Mouse (Mus musculus) MEL (cell line): Measurements from ENCODE around the gene Ift81. TPM values are rescaled to one million over a fixed set of nuclear protein-coding genes. Genes with fewer than 3 reads are reported as not detected.

Source experiments
- DNase-seq: peaks from one replicate; pipeline ENCODE4 v3.0.0; 2011; ENCODE audit warnings: low read depth, low spot score
- H3K27ac ChIP-seq: 2 replicates; pipeline ENCODE4 v1.5.1; 2012; ENCODE audit warnings: low read depth, mild to moderate bottlenecking, control low read depth, low read length, moderate library complexity; ENCODE audit not compliant: control insufficient read depth
- H3K27me3 ChIP-seq, 2 experiments: fragments of 150-350 bp in 1 of 2; sonication (generic) in 1 of 2; 2 replicates each; pipeline ENCODE4 v1.6.1; 2012; ENCODE audit warnings: low read length in 2 of 2, mild to moderate bottlenecking in 2 of 2, improper control_type of control experiment in 1 of 2, moderate library complexity in 1 of 2; ENCODE audit not compliant: insufficient read depth in 2 of 2, control insufficient read depth in 1 of 2
- H3K36me3 ChIP-seq, 2 experiments: 2 replicates each; pipeline ENCODE4 v1.6.1; 2012 to 2014; ENCODE audit warnings: low read length in 2 of 2, improper control_type of control experiment in 1 of 2, inconsistent platforms in 1 of 2, mild to moderate bottlenecking in 1 of 2; ENCODE audit not compliant: insufficient read depth in 2 of 2, control insufficient read depth in 1 of 2
- H3K4me1 ChIP-seq, 2 experiments: fragments of 150-350 bp in 1 of 2; sonication (generic) in 1 of 2; 2 replicates each; pipeline ENCODE4 v1.6.1; 2012; ENCODE audit warnings: low read length in 2 of 2, improper control_type of control experiment in 1 of 2, mild to moderate bottlenecking in 1 of 2; ENCODE audit not compliant: insufficient read depth in 2 of 2, control insufficient read depth in 1 of 2
- H3K4me3 ChIP-seq, 2 experiments: fragments of 150-350 bp in 1 of 2; sonication (generic) in 1 of 2; 2 replicates each; pipeline ENCODE4 v1.5.1; 2012; ENCODE audit warnings: low read depth in 2 of 2, low read length in 2 of 2, mild to moderate bottlenecking in 2 of 2, moderate library complexity in 2 of 2, control low read depth in 1 of 2, improper control_type of control experiment in 1 of 2; ENCODE audit not compliant: control insufficient read depth in 1 of 2, insufficient read depth in 1 of 2
- H3K79me2 ChIP-seq: 2 replicates; pipeline ENCODE4 v1.6.1; 2012; ENCODE audit warnings: mild to moderate bottlenecking, low read length, moderate library complexity; ENCODE audit not compliant: control insufficient read depth, poor library complexity, insufficient read depth
- H3K9ac ChIP-seq: 2 replicates; pipeline ENCODE4 v1.6.1; 2012; ENCODE audit warnings: low read depth, mild to moderate bottlenecking, control low read depth, low read length, moderate library complexity; ENCODE audit not compliant: control insufficient read depth, poor library complexity, severe bottlenecking
- H3K9me3 ChIP-seq: fragments of 150-350 bp; sonication (generic); replicated peaks from 2 replicates; pipeline ENCODE4 v1.6.1; 2012; ENCODE audit warnings: mild to moderate bottlenecking, low read length, improper control_type of control experiment, moderate library complexity; ENCODE audit not compliant: insufficient read depth
- CHD2 ChIP-seq: IDR thresholded peaks from 2 replicates; pipeline ENCODE4 v1.6.1; 2011; ENCODE audit warnings: low read length, improper control_type of control experiment
- CTCF ChIP-seq, 3 experiments: IDR thresholded peaks in 2 of 3; conservative IDR thresholded peaks in 1 of 3; 2 replicates each; pipeline ENCODE4 v1.5.1; 2011 to 2012; ENCODE audit warnings: low read length in 3 of 3, low read depth in 2 of 3, mild to moderate bottlenecking in 2 of 3, improper control_type of control experiment in 1 of 3, inconsistent platforms in 1 of 3, mixed read lengths in 1 of 3, moderate library complexity in 1 of 3; ENCODE audit not compliant: control insufficient read depth in 1 of 3, insufficient read depth in 1 of 3, poor library complexity in 1 of 3, severe bottlenecking in 1 of 3
- EP300 ChIP-seq, 2 experiments: IDR thresholded peaks; 2 replicates each; pipeline ENCODE4 v1.6.1; 2011; ENCODE audit warnings: improper control_type of control experiment in 2 of 2, low read length in 2 of 2, low read depth in 1 of 2, mild to moderate bottlenecking in 1 of 2
- HCFC1 ChIP-seq: IDR thresholded peaks from 2 replicates; pipeline ENCODE4 v1.6.1; 2012; ENCODE audit warnings: low read depth, mild to moderate bottlenecking, inconsistent platforms, low read length, improper control_type of control experiment, moderate library complexity
- JUND ChIP-seq: IDR thresholded peaks from 2 replicates; pipeline ENCODE4 v1.6.1; 2011; ENCODE audit warnings: low read depth, mild to moderate bottlenecking, improper control_type of control experiment, low read length
- KAT2A ChIP-seq: conservative IDR thresholded peaks from 2 replicates; pipeline ENCODE4 v1.6.1; 2012; ENCODE audit warnings: low read depth, low read length, improper control_type of control experiment, inconsistent platforms
- MAFK ChIP-seq: IDR thresholded peaks from 2 replicates; pipeline ENCODE4 v1.6.1; 2011; ENCODE audit warnings: low read depth, mild to moderate bottlenecking, low read length, improper control_type of control experiment, borderline replicate concordance
- MAX ChIP-seq: IDR thresholded peaks from 2 replicates; pipeline ENCODE4 v1.6.1; 2011; ENCODE audit warnings: low read length, improper control_type of control experiment
- MEF2A ChIP-seq: IDR thresholded peaks from 2 replicates; pipeline ENCODE4 v1.6.1; 2014; ENCODE audit warnings: low read depth, mild to moderate bottlenecking, inconsistent platforms, low read length, improper control_type of control experiment; ENCODE audit not compliant: poor library complexity, insufficient replicate concordance, severe bottlenecking; ENCODE audit errors: extremely low read depth
- MYB ChIP-seq: IDR thresholded peaks from 2 replicates; pipeline ENCODE4 v1.6.1; 2011; ENCODE audit warnings: mild to moderate bottlenecking, low read depth, low read length, improper control_type of control experiment
- NELFE ChIP-seq: IDR thresholded peaks from 2 replicates; pipeline ENCODE4 v1.6.1; 2011; ENCODE audit warnings: low read depth, low read length, improper control_type of control experiment
- POLR2AphosphoS2 ChIP-seq: IDR thresholded peaks from 2 replicates; pipeline ENCODE4 v1.6.1; 2011; ENCODE audit warnings: low read length, improper control_type of control experiment
- POLR2AphosphoS5 ChIP-seq: IDR thresholded peaks from 2 replicates; pipeline ENCODE4 v1.6.1; 2012; ENCODE audit warnings: low read depth, borderline replicate concordance, mild to moderate bottlenecking, inconsistent platforms, low read length, moderate library complexity, mixed read lengths
- RAD21 ChIP-seq: IDR thresholded peaks from 2 replicates; pipeline ENCODE4 v1.6.1; 2011; ENCODE audit warnings: mild to moderate bottlenecking, low read depth, low read length, improper control_type of control experiment
- TBP ChIP-seq: IDR thresholded peaks from 2 replicates; pipeline ENCODE4 v1.8.0; 2011; ENCODE audit warnings: low read depth, low read length, improper control_type of control experiment
- UBTF ChIP-seq: IDR thresholded peaks from 2 replicates; pipeline ENCODE4 v1.6.1; 2012; ENCODE audit warnings: low read depth, mild to moderate bottlenecking, inconsistent platforms, low read length, improper control_type of control experiment, moderate library complexity, borderline replicate concordance; ENCODE audit not compliant: insufficient read depth
- USF1 ChIP-seq: IDR thresholded peaks from 2 replicates; pipeline ENCODE4 v1.6.1; 2014; ENCODE audit warnings: low read depth, mild to moderate bottlenecking, inconsistent platforms, low read length, improper control_type of control experiment, moderate library complexity
- USF2 ChIP-seq, 2 experiments: IDR thresholded peaks; 2 replicates each; pipeline ENCODE4 v1.6.1; 2011 to 2012; ENCODE audit warnings: improper control_type of control experiment in 2 of 2, low read length in 2 of 2, borderline replicate concordance in 1 of 2, inconsistent platforms in 1 of 2, low read depth in 1 of 2, mild to moderate bottlenecking in 1 of 2; ENCODE audit not compliant: insufficient read depth in 1 of 2
- ZC3H11A ChIP-seq: IDR thresholded peaks from 2 replicates; pipeline ENCODE4 v1.6.1; 2012; ENCODE audit warnings: low read depth, mild to moderate bottlenecking, inconsistent platforms, low read length, improper control_type of control experiment
- ZKSCAN1 ChIP-seq: IDR thresholded peaks from 2 replicates; pipeline ENCODE4 v1.6.1; 2012; ENCODE audit warnings: low read depth, mild to moderate bottlenecking, inconsistent platforms, low read length, improper control_type of control experiment, moderate library complexity
- ZMIZ1 ChIP-seq: IDR thresholded peaks from 2 replicates; pipeline ENCODE4 v1.6.1; 2012; ENCODE audit warnings: low read depth, mild to moderate bottlenecking, inconsistent platforms, low read length, improper control_type of control experiment, moderate library complexity
- polyA plus RNA-seq, 2 experiments: library from polyadenylated mRNA; stranded (reverse) in 1 of 2; unstranded in 1 of 2; fragments of >175 nt in 1 of 2; fragments of >200 nt in 1 of 2; gene quantifications; 2 replicates each; pipeline versions ENCODE4 v1.2.1 to v1.2.4; 2012; ENCODE audit warnings: low replicate concordance in 2 of 2, low read depth in 1 of 2; ENCODE audit not compliant: insufficient read length in 2 of 2, insufficient read depth in 1 of 2, missing spikeins in 1 of 2
- total RNA-seq: library from RNA; depleted of rRNA; stranded (reverse); fragments of 300-350 nt; gene quantifications from 2 replicates; pipeline ENCODE4 v1.2.3, GENCODE M21; 2012

Gene Ift81
- total and polyA plus RNA-seq, 3 experiments = 1.5 to 1.9 TPM; not detected in 1

GRCm38 (mm10) chr5:122566626-122567025 lies 47.7 kb downstream of the Ift81 start:
- TF ChIP-seq EP300 (IDR thresholded peaks at IDR 0.05; ENCODE audit: low read depth in 1 of 2, low read length in 2 of 2) = no peak
- no peak for TF ChIP-seq UBTF
- TF ChIP-seq MAX = no peak
- TF ChIP-seq USF2 (IDR thresholded peaks at IDR 0.05; ENCODE audit: borderline replicate concordance in 1 of 2, insufficient read depth in 1 of 2, low read depth in 1 of 2, low read length in 2 of 2) = no peak
- TF ChIP-seq RAD21 = no peak
- TF ChIP-seq NELFE = no peak
- no peak for TF ChIP-seq CTCF (IDR thresholded peaks at IDR 0.05 in 2 of 3, conservative IDR thresholded peaks at IDR 0.05 in 1 of 3; ENCODE audit: control insufficient read depth in 1 of 3, insufficient read depth in 1 of 3, low read depth in 2 of 3, low read length in 3 of 3, poor library complexity in 1 of 3, severe bottlenecking in 1 of 3)
- no peaks in the 10 kb centered on the region for H3K9me3 ChIP-seq
- no peaks in the 10 kb centered on the region for H3K36me3 ChIP-seq
- H3K27ac ChIP-seq = no peak overlapping the region
- DNase-seq = no peak
- H3K4me3 ChIP-seq = no peak overlapping the region
- no peaks in the 10 kb centered on the region for H3K4me1 ChIP-seq
- H3K27me3 ChIP-seq = no peaks in the 10 kb centered on the region
- no peak overlapping the region for H3K9ac ChIP-seq
- H3K79me2 ChIP-seq = no peaks in the 10 kb centered on the region

- H3K27me3 ChIP-seq = no peaks in the 10 kb centered on the region
- no peaks in the 10 kb centered on the region for H3K79me2 ChIP-seq
- no peaks in the 10 kb centered on the region for H3K4me1 ChIP-seq
- no peaks in the 10 kb centered on the region for H3K9me3 ChIP-seq
- no peak overlapping the region for H3K4me3 ChIP-seq
- DNase-seq = no peak
- no peak for TF ChIP-seq EP300 (IDR thresholded peaks at IDR 0.05; ENCODE audit: low read depth in 1 of 2, low read length in 2 of 2)
- H3K9ac ChIP-seq = no peak overlapping the region
- no peaks in the 10 kb centered on the region for H3K36me3 ChIP-seq
- H3K27ac ChIP-seq = no peak overlapping the region
Observed at GRCm38 (mm10) chr5:122560654-122561053, 53.7 kb downstream of the Ift81 start.

- Histone ChIP-seq H3K36me3 (no peaks in the 10 kb centered on the region), H3K9me3 (no peaks in the 10 kb centered on the region), H3K4me3 (no peak overlapping the region), H3K79me2 (no peaks in the 10 kb centered on the region), H3K9ac (no peak overlapping the region), H3K27ac (no peak overlapping the region), H3K27me3 (no peaks in the 10 kb centered on the region), H3K4me1 (no peaks in the 10 kb centered on the region)
- no peak for DNase-seq
- no peak for TF ChIP-seq MAFK
Observed at GRCm38 (mm10) chr5:122558127-122558526, 56.2 kb downstream of the Ift81 start.

- H3K27me3 ChIP-seq = no peaks in the 10 kb centered on the region
- H3K27ac ChIP-seq = no peak overlapping the region
- H3K79me2 ChIP-seq = no peaks in the 10 kb centered on the region
- H3K4me1 ChIP-seq = no peaks in the 10 kb centered on the region
- no peak overlapping the region for H3K4me3 ChIP-seq
- H3K9ac ChIP-seq = no peak overlapping the region
- DNase-seq = no peak
- no peaks in the 10 kb centered on the region for H3K9me3 ChIP-seq
- H3K36me3 ChIP-seq = no peaks in the 10 kb centered on the region
- TF ChIP-seq TBP (no peak), CHD2 (no peak), ZKSCAN1 (no peak), MAFK (no peak), MEF2A (no peak), RAD21 (no peak), MYB (no peak), JUND (no peak), ZMIZ1 (no peak), ZC3H11A (no peak), POLR2AphosphoS2 (no peak), POLR2AphosphoS5 (no peak), USF1 (no peak), KAT2A (no peak), HCFC1 (no peak)
Observed at GRCm38 (mm10) chr5:122555107-122555506, 59.2 kb downstream of the Ift81 start.
